Mouse (Mus musculus) adrenal gland, postnatal 36 days (tissue): ENCODE measurements around the gene Dnase1l2. TPM values are rescaled to one million over a fixed set of nuclear protein-coding genes. Genes with fewer than 3 reads are reported as not detected.

Experiments
- DNase-seq, 2 experiments: peaks; one replicate each; pipeline ENCODE4 v3.0.0; 2021; ENCODE audit warnings: mixed read lengths in 1 of 2
- long read RNA-seq, 2 experiments: library from polyadenylated mRNA; stranded (forward); transcript quantifications; one replicate each; pipeline ENCODE4 v2.0.0; 2021; ENCODE audit warnings: borderline sequencing depth in 2 of 2
- total RNA-seq, 2 experiments: library from RNA; stranded (reverse); gene quantifications; 2 replicates each; pipeline ENCODE4 v1.2.3; 2021

Gene Dnase1l2
- 1 to 10 TPM; 2.1 to 4.3 TPM for total RNA-seq
- long read RNA-seq, experiment 1: 0 reads
- long read RNA-seq, experiment 2, partial matches to known transcripts: 0 of 1 reads
- long read RNA-seq, experiment 2, other reads (novel, unspliced or antisense): 1 of 1 reads

GRCm38 (mm10) chr17:24442632-24443155 lies at the start of gene Dnase1l2:
TSS of gene Dnase1l2 (minus strand) at chr17:24443105.
- DNase-seq: no peak

DNA sequence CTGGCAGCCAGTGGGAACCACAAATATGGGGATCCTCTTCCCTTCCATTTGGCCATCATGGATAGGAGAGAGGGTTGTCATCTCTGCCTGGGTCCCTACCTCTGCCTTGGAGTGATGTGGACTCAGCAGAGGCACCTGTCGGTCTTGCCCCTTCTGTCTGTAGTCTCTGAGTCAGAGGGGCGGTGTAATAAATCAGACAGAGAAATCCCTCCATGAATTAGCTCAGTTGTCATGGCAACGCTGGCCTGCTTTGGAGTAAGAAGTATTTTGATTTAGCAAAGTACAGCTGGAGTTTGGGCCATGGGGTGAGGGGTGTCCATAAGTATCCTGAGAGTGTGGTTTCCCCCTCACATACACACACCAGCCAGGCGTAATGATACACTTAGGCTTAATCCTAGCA lies 47.5 kb upstream of the Dnase1l2 start:
- peak; percentile 59 to 61 for DNase-seq

GRCm38 (mm10) chr17:24489265-24490030 lies 46.5 kb upstream of the Dnase1l2 start:
- DNase-seq: peak; percentile 44 to 54

- peak; percentile 46 to 62 for DNase-seq
Measured at GRCm38 (mm10) chr17:24488662-24489264, 45.9 kb upstream of the Dnase1l2 start.

DNA sequence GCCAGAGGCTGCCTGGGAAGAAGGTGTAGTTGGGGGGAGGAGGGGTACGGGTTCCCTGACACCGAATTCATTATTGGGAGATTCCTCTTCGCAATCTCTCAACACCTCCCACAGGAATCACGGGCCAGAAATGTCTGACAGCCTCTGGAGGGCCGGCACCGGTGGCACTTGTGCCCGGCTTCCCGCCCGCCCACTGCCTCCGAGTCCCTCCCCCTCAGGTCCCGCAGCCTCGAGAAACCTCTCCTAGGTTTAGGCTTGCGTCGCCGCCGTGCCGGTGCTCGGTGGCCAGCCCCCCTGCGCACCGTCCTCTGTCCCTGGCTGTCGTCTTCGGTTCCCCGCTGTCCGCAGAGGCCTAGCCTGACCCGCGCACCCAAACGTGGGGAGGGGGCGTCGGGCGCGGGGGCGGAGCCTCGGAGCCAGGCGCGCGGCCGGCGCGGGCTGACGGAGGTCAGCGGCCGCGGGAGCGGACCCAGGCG lies 45.3 kb upstream of the Dnase1l2 start, which contains the start of gene Caskin1:
Caskin1 (plus strand) TSS at position 416 of the 476 bp plus-strand sequence.
- DNase-seq: peak; percentile 55 to 73

DNA sequence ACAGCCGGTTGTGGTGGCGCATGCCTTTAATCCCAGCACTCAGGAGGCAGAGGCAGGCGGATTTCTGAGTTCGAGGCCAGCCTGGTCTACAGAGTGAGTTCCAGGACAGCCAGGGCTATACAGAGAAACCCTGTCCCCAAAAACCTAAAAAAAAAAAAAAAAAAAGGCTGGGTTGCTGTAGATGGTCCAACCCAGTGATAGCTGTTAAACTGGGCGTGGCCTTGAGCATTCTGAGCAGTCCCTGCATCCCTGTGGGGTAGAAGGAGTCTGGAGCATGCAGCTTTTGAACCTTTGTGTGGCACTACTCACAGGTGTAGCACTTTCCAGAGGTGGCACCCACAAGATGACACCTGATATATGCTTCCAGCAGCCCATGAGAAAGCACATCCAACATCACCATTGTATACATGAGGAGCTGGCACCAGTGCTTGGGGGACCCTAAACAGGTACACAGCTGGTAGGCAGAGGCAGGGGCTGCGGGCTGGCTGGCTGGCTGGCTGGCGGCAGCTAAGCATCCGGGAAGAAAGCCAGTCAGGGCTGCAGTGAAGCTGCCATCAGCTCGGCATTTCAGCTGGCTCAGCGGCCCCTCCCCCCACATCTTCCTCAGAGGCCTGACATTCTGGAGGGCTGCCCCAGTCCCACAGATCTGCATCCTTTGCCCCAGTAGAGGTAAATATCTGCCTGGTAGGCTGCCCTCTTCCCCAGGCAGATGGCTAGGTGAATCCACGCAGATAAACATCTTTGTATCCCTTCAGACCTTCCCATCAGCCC lies 42.4 kb upstream of the Dnase1l2 start:
- no peak for DNase-seq

- DNase-seq: no peak
Measured at GRCm38 (mm10) chr17:24483495-24483894, 40.6 kb upstream of the Dnase1l2 start.

DNA sequence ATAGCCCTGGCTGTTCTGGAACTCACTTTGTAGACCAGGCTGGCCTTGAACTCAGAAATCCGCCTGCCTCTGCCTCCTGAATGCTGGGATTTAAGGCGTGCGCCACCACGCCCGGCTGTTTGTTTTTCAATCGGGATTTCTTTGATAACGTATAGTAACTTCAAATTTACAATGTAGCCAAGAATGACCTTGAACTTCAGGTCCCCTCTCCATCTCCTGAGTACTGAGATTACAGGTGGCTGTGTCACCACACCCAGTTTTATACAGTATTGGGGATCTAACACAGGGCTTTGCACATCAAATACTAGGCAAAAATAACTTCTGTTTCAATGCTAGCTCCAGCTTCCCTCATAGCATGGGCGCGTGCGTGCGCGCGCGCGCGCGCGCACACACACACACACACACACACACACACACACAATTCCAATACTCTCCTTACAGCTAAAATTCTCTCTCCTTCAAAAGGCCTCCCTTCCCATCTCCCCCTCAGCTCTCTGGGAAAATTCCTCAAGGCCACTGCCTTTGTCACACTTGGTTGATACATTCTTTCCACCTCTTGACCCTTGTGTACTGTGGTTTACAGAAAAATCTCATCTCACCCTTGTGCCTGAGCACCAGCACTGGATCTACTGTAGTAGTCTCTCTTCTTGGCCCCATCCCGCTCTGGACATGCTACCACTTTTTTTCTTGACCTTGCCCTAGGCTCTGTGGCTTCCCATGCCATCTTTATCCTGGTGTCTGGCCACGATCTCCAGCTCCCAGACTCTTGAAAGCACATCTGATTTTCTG lies 38.3 kb upstream of the Dnase1l2 start:
- DNase-seq: no peak

GRCm38 (mm10) chr17:24480201-24480826 lies 37.4 kb upstream of the Dnase1l2 start:
- DNase-seq: peak in 1 of 2 experiments; percentile 50

GRCm38 (mm10) chr17:24479431-24479830 lies 36.5 kb upstream of the Dnase1l2 start:
- DNase-seq: no peak

- peak; percentile 98 for DNase-seq
Measured at GRCm38 (mm10) chr17:24478663-24479380, 35.9 kb upstream of the Dnase1l2 start, which contains the start of gene Mlst8. TSS of gene Mlst8 (minus strand) at chr17:24479078.

- no peak for DNase-seq
Measured at GRCm38 (mm10) chr17:24477985-24478600, 35.2 kb upstream of the Dnase1l2 start.

DNA sequence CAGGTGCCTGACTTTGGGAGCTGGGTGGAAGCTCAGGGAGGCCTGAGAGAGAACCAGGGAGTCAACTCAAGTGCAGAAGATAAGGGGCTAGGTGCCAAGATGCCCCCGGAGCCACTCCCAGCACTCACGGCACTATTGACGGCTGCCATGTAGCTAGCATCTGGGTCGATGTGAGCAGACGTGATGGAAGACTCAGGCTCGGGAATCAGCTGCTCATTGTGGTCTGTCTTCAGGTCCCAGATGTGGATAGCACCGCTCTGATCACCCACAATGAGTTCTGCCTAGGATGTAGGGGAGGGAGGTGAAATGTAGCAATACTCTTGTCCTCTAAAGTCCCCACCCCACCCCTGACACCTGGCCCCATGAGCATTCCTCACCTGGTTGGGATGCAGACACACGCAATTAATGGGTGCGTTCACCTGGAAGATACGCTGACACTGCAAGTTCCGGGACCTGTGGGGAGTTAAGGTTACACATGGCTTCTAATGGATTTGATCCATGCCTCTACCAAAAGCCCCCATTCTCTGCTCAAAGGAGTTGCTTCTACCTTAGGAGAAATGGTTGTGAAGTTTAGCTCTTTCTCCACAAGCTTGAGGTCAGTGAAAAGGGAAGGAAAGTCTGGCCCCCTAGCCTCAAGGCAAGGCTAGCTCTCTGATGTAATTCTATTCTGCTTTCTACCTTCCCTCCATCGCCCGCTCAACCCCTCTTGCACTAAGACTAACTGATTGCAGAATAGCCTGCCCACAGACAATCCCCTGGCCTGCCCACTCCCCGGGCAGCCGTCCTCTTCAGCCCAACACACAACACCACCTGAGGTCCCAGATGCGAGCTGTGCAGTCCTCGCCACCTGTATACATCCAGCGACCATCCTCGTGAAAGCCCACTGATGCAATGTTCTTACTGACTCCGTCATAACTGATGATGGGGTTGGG lies 34.4 kb upstream of the Dnase1l2 start:
- no peak for DNase-seq

DNA sequence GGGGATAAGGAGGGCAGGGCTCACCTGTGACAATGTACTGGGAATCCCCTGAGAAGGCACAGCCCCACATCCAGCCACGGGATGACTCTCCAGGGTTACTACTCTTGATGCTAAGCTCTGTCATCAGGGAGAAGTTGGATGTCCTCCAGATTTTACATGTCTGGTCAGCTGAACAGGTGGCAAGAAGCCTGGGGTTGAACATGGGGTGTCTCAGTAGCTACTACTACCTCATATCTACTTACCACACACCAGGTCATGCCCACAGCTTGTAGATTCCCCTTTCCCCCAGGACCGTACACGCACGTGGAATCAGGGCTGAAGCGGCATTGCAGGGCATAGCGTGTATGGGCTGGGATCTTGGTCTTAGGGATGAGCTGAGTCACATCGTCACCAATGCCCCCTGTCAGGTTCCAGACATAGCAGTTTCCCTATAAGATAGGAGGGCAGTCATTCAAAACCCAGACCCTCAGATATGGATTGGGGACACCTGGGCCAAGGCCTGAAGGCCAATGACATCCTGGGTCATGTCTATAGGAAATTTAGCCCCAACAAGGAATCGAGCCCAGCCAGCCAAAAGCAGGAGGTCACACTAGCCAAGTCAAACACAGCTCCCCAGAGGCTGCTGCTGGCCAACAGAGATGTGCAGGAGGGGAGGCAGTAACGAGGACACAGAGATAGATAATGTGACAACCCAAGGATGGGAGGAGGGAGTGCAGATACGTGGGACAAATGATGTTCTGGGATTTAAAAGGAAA lies 33.3 kb upstream of the Dnase1l2 start:
- no peak for DNase-seq

DNA sequence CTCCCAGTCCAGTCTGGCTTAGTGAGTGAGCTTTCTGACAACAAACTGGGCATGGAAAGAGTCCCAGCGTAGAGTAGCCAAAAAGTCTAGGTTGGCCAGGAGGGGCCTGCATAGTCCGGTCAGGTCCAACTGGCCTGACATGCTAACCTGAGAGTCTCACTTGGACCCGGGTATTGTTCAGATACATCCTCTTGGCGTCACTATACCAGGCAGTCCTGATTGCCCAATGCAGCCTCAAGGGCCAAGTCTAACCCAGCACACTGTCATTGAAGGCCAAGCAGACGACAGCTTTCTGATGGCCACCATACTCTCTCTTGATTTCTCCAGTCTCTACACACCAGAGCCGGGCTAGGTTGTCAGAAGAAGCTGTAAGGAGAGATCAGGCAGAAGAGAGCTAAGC lies 32.7 kb upstream of the Dnase1l2 start:
- DNase-seq: no peak

GRCm38 (mm10) chr17:24474557-24474956 lies 31.7 kb upstream of the Dnase1l2 start:
- no peak for DNase-seq

DNA sequence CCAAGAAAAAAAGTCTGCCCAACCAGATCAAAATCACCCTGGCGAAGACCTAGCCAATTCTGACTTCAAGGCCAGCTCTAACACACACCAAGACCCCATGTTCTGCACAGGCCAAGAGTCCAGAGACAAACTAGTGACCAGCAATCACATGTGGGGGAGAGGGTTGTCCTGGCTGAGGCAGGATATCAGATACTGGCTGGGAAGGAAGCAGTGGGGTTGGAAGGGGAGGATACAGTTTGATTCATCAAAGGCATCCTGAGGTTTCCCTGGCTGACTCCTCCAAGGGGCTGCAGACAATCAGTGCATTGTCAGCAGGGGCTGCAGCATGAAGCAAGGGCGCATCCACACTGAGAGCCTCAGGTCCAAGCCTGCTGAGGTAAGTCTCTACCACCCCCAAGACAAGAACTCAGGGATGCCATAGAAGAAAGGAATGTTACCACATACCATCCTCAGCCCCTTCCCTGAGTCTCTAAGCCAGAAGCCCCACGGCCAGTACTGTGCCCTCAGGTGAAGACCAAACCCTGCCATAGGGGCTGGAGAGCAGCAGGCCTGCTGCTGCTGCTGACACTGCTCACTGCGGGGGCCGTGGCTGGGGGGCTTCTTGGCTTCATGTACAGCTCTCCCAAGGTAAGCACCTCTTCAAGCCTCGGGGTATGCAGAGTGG lies 30.8 kb upstream of the Dnase1l2 start, which contains the start of gene Bricd5:
Bricd5 (plus strand) TSS at position 273 of the 664 bp plus-strand sequence.
- DNase-seq: no peak
